ENCODE assay signal across 11 mouse cellular contexts in genomic region chr15:86104401-86105344, GRCm38 (mm10). TPM values are rescaled to one million over a fixed set of nuclear protein-coding genes. Genes with fewer than 3 reads are reported as not detected.
DNase-seq lines count a peak whose midpoint lies in the region; ATAC-seq and TF ChIP-seq lines count a peak whose summit lies in the region.
"Had no signal": no experiment of that assay in that cellular context is flagged by ENCODE, and none has a peak within 500 bp of the region (broad histone marks: within the 10 kb centered on the region; RNA-seq: fewer than 3 reads in every experiment).

No protein-coding gene starts in this region.

- no peak overlapping the region for H3K9ac ChIP-seq in heart, adult 2 months (ENCODE audit: low read depth, low read length)
- no peak overlapping the region for H3K9ac ChIP-seq in heart, embryonic 15.5 days
- peak overlapping the region; percentile 66 for H3K9ac ChIP-seq in liver, embryonic 16.5 days (ENCODE audit: low read depth, low read length)
- no peak overlapping the region for H3K9ac ChIP-seq in neural tube, embryonic 15.5 days (replicated peaks)

- TF ChIP-seq EP300 in heart, adult 2 months (IDR thresholded peaks at IDR 0.05; ENCODE audit: insufficient read depth, low read depth, low read length), result peak; percentile 90

- no peaks in the 10 kb centered on the region for H3K36me3 ChIP-seq in heart, adult 2 months (ENCODE audit: control insufficient read depth, insufficient read depth, low read length)
- H3K36me3 ChIP-seq in heart, embryonic 15.5 days, result peaks cover 17% of the 10 kb centered on the region; the same call in 1 of the 2 replicates
- H3K36me3 ChIP-seq in liver, embryonic 16.5 days (ENCODE audit: control insufficient read depth, insufficient read depth), result no peaks in the 10 kb centered on the region
- peaks cover 31% of the 10 kb centered on the region for H3K36me3 ChIP-seq in neural tube, embryonic 15.5 days

- no peak for TF ChIP-seq CTCF in heart, adult 2 months (IDR thresholded peaks at IDR 0.05)

- H3K79me2 ChIP-seq in heart, adult 2 months (replicated peaks; ENCODE audit: control insufficient read depth, insufficient read depth, low read length), result no peaks in the 10 kb centered on the region

- no peak overlapping the region for H3K4me3 ChIP-seq in heart, adult 2 months
- H3K4me3 ChIP-seq in heart, embryonic 15.5 days, result no peak overlapping the region
- peak overlapping the region; percentile 7; the same call in 1 of the 2 replicates for H3K4me3 ChIP-seq in liver, embryonic 16.5 days (ENCODE audit: low read depth, low read length)
- H3K4me3 ChIP-seq in neural tube, embryonic 15.5 days (replicated peaks), result no peak overlapping the region

- no peaks in the 10 kb centered on the region for H3K27me3 ChIP-seq in heart, adult 2 months (ENCODE audit: control insufficient read depth, insufficient read depth, low read length)
- H3K27me3 ChIP-seq in heart, embryonic 15.5 days, result no peaks in the 10 kb centered on the region
- no peaks in the 10 kb centered on the region for H3K27me3 ChIP-seq in liver, embryonic 16.5 days (ENCODE audit: control insufficient read depth, insufficient read depth, low read depth, low read length)
- H3K27me3 ChIP-seq in neural tube, embryonic 15.5 days (replicated peaks), result no peaks in the 10 kb centered on the region

- ATAC-seq in heart, embryonic 15.5 days (replicated peaks; ENCODE audit: insufficient number of reproducible peaks, insufficient read depth, low FRiP score, low read depth), result peak; percentile 8; the same call in 1 of the 2 replicates
- ATAC-seq in liver, embryonic 16.5 days (ENCODE audit: low read depth), result peak; percentile 84
- no peak for ATAC-seq in neural tube, embryonic 15.5 days (ENCODE audit: low FRiP score)
- ATAC-seq: hindbrain, postnatal 0 days had no signal

- peak overlapping the region; percentile 73 for H3K27ac ChIP-seq in heart, adult 2 months
- H3K27ac ChIP-seq in heart, embryonic 15.5 days, result peak overlapping the region; percentile 85
- H3K27ac ChIP-seq in liver, embryonic 16.5 days (ENCODE audit: low read length), result peak overlapping the region; percentile 96
- no peak overlapping the region for H3K27ac ChIP-seq in neural tube, embryonic 15.5 days (replicated peaks)
- H3K27ac ChIP-seq: hindbrain, postnatal 0 days had no signal

- WGBS in heart, adult 2 months, result 73% methylated on average over 19 of the region's 19 CpGs
- WGBS in heart, embryonic 15.5 days, result 58% methylated on average over 19 of the region's 19 CpGs
- WGBS in liver, embryonic 16.5 days (ENCODE audit: insufficient replicate concordance), result 33% methylated on average over 19 of the region's 19 CpGs
- WGBS in neural tube, embryonic 15.5 days, result 94% methylated on average over 19 of the region's 19 CpGs

- 0 out of 2 replicates have a peak overlapping the region, but pooled peaks have one; percentile 8 for H3K4me2 ChIP-seq in heart, embryonic 15.5 days
- H3K4me2 ChIP-seq in liver, embryonic 16.5 days (ENCODE audit: low read depth, low read length), result peak overlapping the region; percentile 47
- no peak overlapping the region for H3K4me2 ChIP-seq in neural tube, embryonic 15.5 days

- H3K9me3 ChIP-seq in heart, embryonic 15.5 days (replicated peaks), result no peaks in the 10 kb centered on the region
- H3K9me3 ChIP-seq in liver, embryonic 16.5 days (replicated peaks; ENCODE audit: control insufficient read depth, low read length), result no peaks in the 10 kb centered on the region
- no peaks in the 10 kb centered on the region for H3K9me3 ChIP-seq in neural tube, embryonic 15.5 days (replicated peaks)

- intact Hi-C loops in heart, adult 2 months (cut with DNase I), result no loop called here
- intact Hi-C loops in heart, postnatal 25 days (cut with DNase I), result no loop called here

- no peak for DNase-seq in heart, adult 2 months
- DNase-seq in heart, postnatal 25 days (ENCODE audit: low spot score), result no peak
- peak; percentile 39 for DNase-seq in c-Kit-negative CD71-positive TER-119-positive erythroid progenitor cells, embryonic 14.5 days (ENCODE audit: low read depth, low spot score)
- DNase-seq in urinary bladder, adult 18-20 months (ENCODE audit: low spot score in 2 of 2), result no peak
- DNase-seq in thymus, postnatal 0 days (ENCODE audit: low spot score), result no peak
- DNase-seq: gastrocnemius, postnatal 14 days; retina, postnatal 1 day had no signal

- H3K4me1 ChIP-seq in heart, adult 2 months (ENCODE audit: control insufficient read depth, insufficient read depth, low read length), result peaks cover 21% of the 10 kb centered on the region
- H3K4me1 ChIP-seq in heart, embryonic 15.5 days (replicated peaks), result peaks cover 66% of the 10 kb centered on the region
- H3K4me1 ChIP-seq in liver, embryonic 16.5 days (ENCODE audit: control insufficient read depth, low read depth, low read length), result peaks cover 58% of the 10 kb centered on the region
- peaks cover 19% of the 10 kb centered on the region for H3K4me1 ChIP-seq in neural tube, embryonic 15.5 days

- 0 out of 2 replicates have a peak, but pooled peaks have one; percentile 38 for TF ChIP-seq POLR2A in heart, adult 2 months (IDR thresholded peaks at IDR 0.05; ENCODE audit: insufficient read depth, low read depth, low read length)

RNA-seq across cellular contexts. Expression of gene Gramd4, which starts 47.2 kb away (rescaled TPM):
- 10 to 100 TPM; 27.6 to 31.5 TPM for total RNA-seq in heart, adult 2 months (2021)
- 25.3 and 39.8 TPM in 2 replicates for polyA plus RNA-seq in heart, adult 2 months (2012; rRNA removed)
- total RNA-seq in heart, postnatal 25 days (2021), result 10 to 100 TPM; 30.4 to 34.7 TPM
- polyA plus RNA-seq in heart, embryonic 15.5 days (2015; fragmentation: Nextera tagmentation; extraction: Ambion mirVana), result 16.9 and 19.5 TPM in 2 replicates
- 3.4 and 3.5 TPM in 2 replicates for polyA plus RNA-seq in liver, embryonic 16.5 days (2015; fragmentation: Nextera tagmentation; extraction: Ambion mirVana)
- polyA plus RNA-seq in neural tube, embryonic 15.5 days (2015; fragmentation: Nextera tagmentation; extraction: Ambion mirVana), result 25.4 and 25.8 TPM in 2 replicates
- polyA plus RNA-seq in thymus, postnatal 0 days (2015; fragmentation: Nextera tagmentation; extraction: Ambion mirVana), result 14.8 TPM in 2 replicates
